Mouse (Mus musculus) neural tube, embryonic 15.5 days (tissue): Measurements from ENCODE around the gene Ap3d1. TPM values are rescaled to one million over a fixed set of nuclear protein-coding genes. Genes with fewer than 3 reads are reported as not detected.
A peak's percentile ranks its signal among the peaks of the same experiment; 100 is the strongest.

Experiments used
- ATAC-seq: fragments of 200-750 bp; cut with Nextera tagmentation; 2 replicates; pipeline ENCODE4 v1.8.0; 2017; ENCODE audit warnings: mild to moderate bottlenecking, moderate TSS enrichment, moderate library complexity; ENCODE audit not compliant: low FRiP score
- H3K27ac ChIP-seq: fragments of 300-500 bp; sonication (generic); replicated peaks from 2 replicates; pipeline ENCODE4 v1.5.1; 2015; ENCODE audit warnings: mild to moderate bottlenecking, inconsistent platforms
- H3K27me3 ChIP-seq: fragments of 300-500 bp; sonication (generic); replicated peaks from 2 replicates; pipeline ENCODE4 v1.6.1; 2015; ENCODE audit warnings: inconsistent platforms
- H3K36me3 ChIP-seq: fragments of 300-500 bp; sonication (generic); 2 replicates; pipeline ENCODE4 v1.6.1; 2015; ENCODE audit warnings: inconsistent platforms
- H3K4me1 ChIP-seq: fragments of 300-500 bp; sonication (generic); 2 replicates; pipeline ENCODE4 v1.6.1; 2015; ENCODE audit warnings: inconsistent platforms
- H3K4me2 ChIP-seq: fragments of 300-500 bp; sonication (generic); 2 replicates; pipeline ENCODE4 v1.6.1; 2015; ENCODE audit warnings: inconsistent platforms, mild to moderate bottlenecking, moderate library complexity
- H3K4me3 ChIP-seq: fragments of 300-500 bp; sonication (generic); replicated peaks from 2 replicates; pipeline ENCODE4 v1.5.1; 2015; ENCODE audit warnings: mild to moderate bottlenecking, inconsistent platforms
- H3K9ac ChIP-seq: fragments of 300-500 bp; sonication (generic); replicated peaks from 2 replicates; pipeline ENCODE4 v1.6.1; 2015; ENCODE audit warnings: mild to moderate bottlenecking, inconsistent platforms
- H3K9me3 ChIP-seq: fragments of 300-500 bp; sonication (generic); replicated peaks from 2 replicates; pipeline ENCODE4 v1.6.1; 2016; ENCODE audit warnings: inconsistent platforms
- WGBS: fragments of 180-500 bp; shearing (Covaris S2); methylation state at CpG from one replicate; pipeline ENCODE4 v1.1.7; 2015; ENCODE audit warnings: mixed read lengths; 5-methylcytosine and 5-hydroxymethylcytosine counted together
- polyA plus RNA-seq: library from polyadenylated mRNA; unstranded; fragments of >200 nt; fragmentation: Nextera tagmentation; extraction: Ambion mirVana; gene quantifications from 2 replicates; pipeline ENCODE4 v1.2.1, GENCODE M21; 2015

Ap3d1 gene
- polyA plus RNA-seq, 1 experiment from 2014 or later, result 115 TPM

DNA sequence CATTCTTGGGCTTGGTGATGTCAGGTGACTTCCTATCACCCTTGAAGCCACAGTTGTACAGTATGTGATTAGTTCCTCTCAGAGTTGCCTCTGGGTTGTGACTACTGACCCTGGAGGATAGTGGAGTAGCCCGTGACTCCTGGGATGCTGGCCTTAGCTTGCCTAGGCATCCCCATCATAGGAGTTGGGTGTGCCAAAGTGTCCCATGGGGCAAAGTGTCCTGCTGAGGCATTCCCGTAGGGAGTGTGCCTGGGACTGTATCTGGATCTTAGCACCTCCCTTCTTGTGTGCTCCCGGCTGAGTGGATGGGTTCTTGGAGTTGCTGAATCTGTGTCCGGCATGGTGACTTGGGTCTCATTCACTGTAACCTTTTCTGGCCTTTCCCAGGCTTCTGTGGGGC lies 32.9 kb upstream of the Ap3d1 start:
- H3K4me2 ChIP-seq, result no peak overlapping the region

DNA sequence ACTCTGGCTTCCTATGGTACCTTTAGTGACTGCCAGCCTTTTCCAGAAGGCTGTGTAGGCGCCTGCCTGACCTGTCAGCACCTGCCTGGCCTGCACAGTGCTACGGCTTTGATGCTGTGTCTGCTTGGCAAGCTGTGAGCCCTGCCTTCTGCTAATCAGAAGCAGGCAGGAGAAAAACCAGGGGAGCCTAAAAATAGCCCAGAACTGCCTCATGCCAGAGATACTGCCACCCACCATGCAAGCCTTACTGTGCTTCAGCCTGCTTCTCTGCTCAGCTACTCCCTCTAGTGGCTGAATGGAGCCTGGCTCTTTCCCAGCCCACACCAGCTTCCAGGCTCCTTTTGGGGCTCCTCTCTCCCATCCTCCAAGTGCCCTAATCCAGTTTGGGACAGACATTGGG lies 32.5 kb upstream of the Ap3d1 start:
- Histone ChIP-seq H3K9ac (0 out of 2 replicates have a peak overlapping the region, but pooled peaks have one; percentile 3), H3K9me3 (no peaks in the 10 kb centered on the region), H3K4me3 (no peak overlapping the region), H3K27me3 (no peaks in the 10 kb centered on the region), H3K4me2 (no peak overlapping the region), H3K36me3 (peaks cover 98% of the 10 kb centered on the region), H3K4me1 (0 out of 2 replicates have a peak, but pooled peaks cover 6% of the 10 kb centered on the region), H3K27ac (peak overlapping the region; percentile 37; the same call in 1 of the 2 replicates)
- peak; percentile 61; the same call in 1 of the 2 replicates for ATAC-seq
- 64% methylated on average over 2 of the region's 2 CpGs for WGBS

More for the DNA sequence above, 32.9 kb upstream of the Ap3d1 start:
- peaks cover 97% of the 10 kb centered on the region for H3K36me3 ChIP-seq
- 0 out of 2 replicates have a peak, but pooled peaks cover 6% of the 10 kb centered on the region for H3K4me1 ChIP-seq
- H3K9me3 ChIP-seq, result no peaks in the 10 kb centered on the region
- no peak overlapping the region for H3K4me3 ChIP-seq
- no peaks in the 10 kb centered on the region for H3K27me3 ChIP-seq
- ATAC-seq, result 0 out of 2 replicates have a peak, but pooled peaks have one; percentile 8
- H3K9ac ChIP-seq, result no peak overlapping the region
- no peak overlapping the region for H3K27ac ChIP-seq
- WGBS, result 88% methylated on average over 4 of the region's 4 CpGs

DNA sequence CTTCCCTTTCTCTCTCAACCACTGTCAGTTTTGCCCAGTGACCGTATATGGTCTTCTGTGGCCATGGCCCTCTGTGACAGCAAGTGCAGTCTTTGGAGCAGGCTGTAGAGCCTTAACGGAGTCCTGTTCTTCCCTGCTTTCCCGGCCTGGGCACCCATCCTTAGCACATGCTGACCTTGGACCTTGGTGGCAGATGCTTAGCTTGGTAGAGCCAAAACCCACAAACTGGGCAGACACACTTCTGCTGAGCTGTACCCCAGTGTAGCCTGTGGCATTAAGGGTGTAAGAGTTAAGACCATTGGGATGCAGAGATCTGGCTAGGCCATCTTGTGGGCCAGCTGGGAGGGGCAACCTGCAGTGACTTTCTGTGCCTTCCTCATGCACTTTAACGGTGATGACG lies 31.8 kb upstream of the Ap3d1 start:
- Histone ChIP-seq H3K27ac (no peak overlapping the region), H3K36me3 (peaks cover 94% of the 10 kb centered on the region), H3K9me3 (no peaks in the 10 kb centered on the region), H3K4me3 (no peak overlapping the region), H3K9ac (0 out of 2 replicates have a peak overlapping the region, but pooled peaks have one; percentile 3), H3K27me3 (no peaks in the 10 kb centered on the region), H3K4me1 (0 out of 2 replicates have a peak, but pooled peaks cover 6% of the 10 kb centered on the region), H3K4me2 (no peak overlapping the region)
- no peak for ATAC-seq
- 90% methylated on average over 5 of the region's 5 CpGs for WGBS

- H3K36me3 ChIP-seq, result peaks cover 74% of the 10 kb centered on the region
- H3K27ac ChIP-seq, result no peak overlapping the region
- H3K27me3 ChIP-seq, result no peaks in the 10 kb centered on the region
- H3K9me3 ChIP-seq, result no peaks in the 10 kb centered on the region
- no peaks in the 10 kb centered on the region for H3K4me1 ChIP-seq
- no peak overlapping the region for H3K4me2 ChIP-seq
- 89% methylated on average over 6 of the region's 6 CpGs for WGBS
- no peak for ATAC-seq
- no peak overlapping the region for H3K9ac ChIP-seq
- H3K4me3 ChIP-seq, result no peak overlapping the region
Measured at GRCm38 (mm10) chr10:80768365-80768764, 26.3 kb upstream of the Ap3d1 start.

GRCm38 (mm10) chr10:80766161-80766815 lies 24.2 kb upstream of the Ap3d1 start:
- no peaks in the 10 kb centered on the region for H3K27me3 ChIP-seq

GRCm38 (mm10) chr10:80765746-80766145 lies 23.7 kb upstream of the Ap3d1 start:
- no peaks in the 10 kb centered on the region for H3K9me3 ChIP-seq
- no peak overlapping the region for H3K9ac ChIP-seq
- ATAC-seq, result no peak
- H3K27ac ChIP-seq, result no peak overlapping the region
- H3K36me3 ChIP-seq, result peaks cover 48% of the 10 kb centered on the region
- H3K4me2 ChIP-seq, result no peak overlapping the region
- WGBS, result 89% methylated on average over 2 of the region's 2 CpGs
- H3K4me1 ChIP-seq, result peaks cover 19% of the 10 kb centered on the region
- H3K27me3 ChIP-seq, result no peaks in the 10 kb centered on the region
- H3K4me3 ChIP-seq, result no peak overlapping the region

More at GRCm38 (mm10) chr10:80766161-80766815, 24.2 kb upstream of the Ap3d1 start:
- H3K9ac ChIP-seq, result no peak overlapping the region
- ATAC-seq, result no peak
- peaks cover 53% of the 10 kb centered on the region for H3K36me3 ChIP-seq
- no peaks in the 10 kb centered on the region for H3K9me3 ChIP-seq
- H3K4me3 ChIP-seq, result no peak overlapping the region
- no peak overlapping the region for H3K27ac ChIP-seq
- WGBS, result 87% methylated on average over 10 of the region's 10 CpGs
- H3K4me2 ChIP-seq, result no peak overlapping the region
- H3K4me1 ChIP-seq, result peaks cover 14% of the 10 kb centered on the region

GRCm38 (mm10) chr10:80763502-80763901 lies 21.4 kb upstream of the Ap3d1 start:
- H3K4me2 ChIP-seq, result no peak overlapping the region
- ATAC-seq, result no peak
- H3K36me3 ChIP-seq, result peaks cover 29% of the 10 kb centered on the region
- no peak overlapping the region for H3K9ac ChIP-seq
- H3K27ac ChIP-seq, result no peak overlapping the region
- 96% methylated on average over 2 of the region's 2 CpGs for WGBS
- H3K9me3 ChIP-seq, result no peaks in the 10 kb centered on the region
- H3K4me3 ChIP-seq, result no peak overlapping the region
- H3K27me3 ChIP-seq, result no peaks in the 10 kb centered on the region
- H3K4me1 ChIP-seq, result peaks cover 39% of the 10 kb centered on the region

- no peaks in the 10 kb centered on the region for H3K27me3 ChIP-seq
- no peak overlapping the region for H3K9ac ChIP-seq
- peaks cover 56% of the 10 kb centered on the region for H3K4me1 ChIP-seq
- no peak overlapping the region for H3K4me2 ChIP-seq
- H3K27ac ChIP-seq, result no peak overlapping the region
- ATAC-seq, result no peak
- 66% methylated on average over 3 of the region's 3 CpGs for WGBS
- no peaks in the 10 kb centered on the region for H3K9me3 ChIP-seq
- peaks cover 15% of the 10 kb centered on the region for H3K36me3 ChIP-seq
- H3K4me3 ChIP-seq, result no peak overlapping the region
Measured at GRCm38 (mm10) chr10:80761821-80762220, 19.8 kb upstream of the Ap3d1 start.

GRCm38 (mm10) chr10:80760596-80761524 lies 18.8 kb upstream of the Ap3d1 start:
- H3K9me3 ChIP-seq, result no peaks in the 10 kb centered on the region
- WGBS, result 92% methylated on average over 4 of the region's 4 CpGs
- no peak for ATAC-seq
- H3K4me3 ChIP-seq, result no peak overlapping the region
- H3K27ac ChIP-seq, result no peak overlapping the region
- no peak overlapping the region for H3K4me2 ChIP-seq
- H3K36me3 ChIP-seq, result peaks cover 5% of the 10 kb centered on the region; the same call in 1 of the 2 replicates
- H3K9ac ChIP-seq, result no peak overlapping the region
- H3K27me3 ChIP-seq, result no peaks in the 10 kb centered on the region
- H3K4me1 ChIP-seq, result peaks cover 66% of the 10 kb centered on the region

DNA sequence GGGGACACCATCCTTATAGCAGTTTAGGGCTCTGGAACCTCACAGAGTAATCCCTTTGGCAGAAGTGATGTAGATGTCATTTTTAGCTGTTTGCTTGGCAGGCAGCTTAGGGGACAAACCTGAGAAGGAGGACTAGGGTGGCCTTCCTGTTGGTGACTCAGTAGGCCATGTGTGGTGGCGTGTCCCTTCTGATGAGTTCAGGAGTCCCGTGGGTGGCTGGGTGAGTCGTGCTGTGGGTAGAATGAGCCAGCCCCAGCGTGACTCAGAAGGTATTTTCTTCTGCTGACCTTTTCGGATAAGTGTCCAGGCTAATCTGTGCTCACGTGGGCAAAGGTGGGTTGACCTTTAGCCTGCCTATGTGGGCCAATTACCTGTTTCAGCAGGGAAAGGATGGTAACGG lies 16.6 kb upstream of the Ap3d1 start:
- Histone ChIP-seq H3K4me1 (peaks cover 74% of the 10 kb centered on the region), H3K4me2 (no peak overlapping the region), H3K9me3 (no peaks in the 10 kb centered on the region), H3K4me3 (no peak overlapping the region), H3K9ac (0 out of 2 replicates have a peak overlapping the region, but pooled peaks have one; percentile 21), H3K27ac (no peak overlapping the region), H3K36me3 (no peaks in the 10 kb centered on the region), H3K27me3 (no peaks in the 10 kb centered on the region)
- 90% methylated on average over 7 of the region's 7 CpGs for WGBS
- no peak for ATAC-seq

DNA sequence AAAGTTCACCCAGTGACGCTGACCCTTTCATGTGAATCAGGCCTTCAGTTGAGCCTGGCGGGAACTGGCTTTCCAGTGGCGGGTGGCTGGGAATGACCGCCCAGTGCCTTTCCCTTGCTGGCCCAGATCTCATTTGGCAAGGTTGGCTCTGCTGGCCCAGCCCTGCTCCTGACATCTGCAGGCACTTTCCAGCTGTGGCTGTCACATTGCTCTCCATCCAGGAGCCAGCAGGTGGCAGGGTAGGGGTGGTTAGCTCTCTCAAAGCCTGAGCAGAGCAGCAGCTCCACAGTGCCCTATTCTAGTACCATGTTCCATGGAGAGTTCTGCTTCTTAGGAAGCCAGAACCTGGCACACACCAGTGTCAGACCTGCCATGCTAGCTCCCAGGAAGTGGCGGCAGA lies 15.7 kb upstream of the Ap3d1 start:
- 38% methylated on average over 5 of the region's 5 CpGs for WGBS
- Histone ChIP-seq H3K4me3 (peak overlapping the region; percentile 73; the same call in 1 of the 2 replicates), H3K9me3 (no peaks in the 10 kb centered on the region), H3K4me1 (peaks cover 69% of the 10 kb centered on the region), H3K9ac (peak overlapping the region; percentile 21; the same call in 1 of the 2 replicates), H3K4me2 (peak overlapping the region; percentile 89), H3K27me3 (no peaks in the 10 kb centered on the region), H3K36me3 (no peaks in the 10 kb centered on the region), H3K27ac (0 out of 2 replicates have a peak overlapping the region, but pooled peaks have one; percentile 28)
- ATAC-seq, result no peak
